Mouse (Mus musculus) megakaryocyte-erythroid progenitor cell, adult 5-6 weeks (primary cell): Measurements from ENCODE around the gene Edn1. TPM values are rescaled to one million over a fixed set of nuclear protein-coding genes. Genes with fewer than 3 reads are reported as not detected.

ENCODE experiments used
- ATAC-seq: replicated peaks from 2 replicates; pipeline ENCODE4 v1.8.0; 2016; ENCODE audit warnings: mild to moderate bottlenecking, inconsistent platforms; ENCODE audit not compliant: severe bottlenecking, poor library complexity, low FRiP score, low TSS enrichment
- total RNA-seq, 2 experiments: library from RNA; stranded (forward) in 1 of 2; stranded (reverse) in 1 of 2; fragments of 200-1000, 215-1000 nt in 1 of 2; fragments of >200 nt in 1 of 2; fragmentation: Nextera tagmentation in 1 of 2; gene quantifications; 2 replicates each; pipeline ENCODE4 v1.2.3; 2014 to 2017

The Edn1 gene
- not detected in 2 replicates for total RNA-seq (2014; fragmentation: Nextera tagmentation)
- 0.56 TPM in 1 of 2 replicates, not detected in the other for total RNA-seq (2017)

- peak; percentile 93 for ATAC-seq
These were observed at the start of gene Edn1 for GRCm38 (mm10) chr13:42301161-42301721. Edn1 (plus strand) TSS chr13:42301476.

GRCm38 (mm10) chr13:42253821-42254220 is 47.5 kb upstream of the Edn1 start:
- no peak for ATAC-seq

GRCm38 (mm10) chr13:42255105-42255504 is 46.2 kb upstream of the Edn1 start:
- ATAC-seq = no peak

- no peak for ATAC-seq
These were observed 42.9 kb upstream of the Edn1 start for GRCm38 (mm10) chr13:42258422-42258821.

- ATAC-seq = no peak
These were observed 40.6 kb upstream of the Edn1 start for GRCm38 (mm10) chr13:42260667-42261066.

GRCm38 (mm10) chr13:42270051-42270450 is 31.2 kb upstream of the Edn1 start:
- no peak for ATAC-seq

- ATAC-seq = no peak
These were observed 24.4 kb upstream of the Edn1 start for GRCm38 (mm10) chr13:42276774-42277454.

GRCm38 (mm10) chr13:42277751-42278150 is 23.5 kb upstream of the Edn1 start:
- no peak for ATAC-seq

- ATAC-seq = no peak
These were observed 15.4 kb upstream of the Edn1 start for GRCm38 (mm10) chr13:42285896-42286295.

- ATAC-seq = no peak
These were observed 14.5 kb upstream of the Edn1 start for GRCm38 (mm10) chr13:42286768-42287167.

- ATAC-seq = no peak
These were observed 8.7 kb upstream of the Edn1 start for GRCm38 (mm10) chr13:42292593-42292992.

- ATAC-seq = no peak
These were observed 3.0 kb upstream of the Edn1 start for GRCm38 (mm10) chr13:42298302-42298701.

- no peak for ATAC-seq
These were observed 2.5 kb upstream of the Edn1 start for GRCm38 (mm10) chr13:42298766-42299165.

GRCm38 (mm10) chr13:42300567-42300966 is 709 bp upstream of the Edn1 start:
- ATAC-seq = peak; percentile 27; the same call in 1 of the 2 replicates

GRCm38 (mm10) chr13:42301961-42302861 is 935 bp downstream of the Edn1 start:
- ATAC-seq = no peak

- ATAC-seq = no peak
These were observed 2.1 kb downstream of the Edn1 start for GRCm38 (mm10) chr13:42303180-42303929.

- no peak for ATAC-seq
These were observed 2.9 kb downstream of the Edn1 start for GRCm38 (mm10) chr13:42304139-42304538.

GRCm38 (mm10) chr13:42306870-42307800 is 5.9 kb downstream of the Edn1 start:
- ATAC-seq = no peak
